Mouse (Mus musculus) liver, embryonic 15.5 days (tissue): ENCODE measurements around the gene Sult1a1. TPM values are rescaled to one million over a fixed set of nuclear protein-coding genes. Genes with fewer than 3 reads are reported as not detected.

Experiments used
- ATAC-seq: fragments of 200-750 bp; cut with Nextera tagmentation; 2 replicates; pipeline ENCODE4 v1.8.0; 2017; ENCODE audit warnings: moderate number of reproducible peaks, mild to moderate bottlenecking, moderate library complexity; ENCODE audit not compliant: insufficient read depth
- H3K27ac ChIP-seq: fragments of 300-500 bp; sonication (generic); replicated peaks from 2 replicates; pipeline ENCODE4 v1.5.1; 2015; ENCODE audit warnings: mild to moderate bottlenecking, inconsistent platforms
- H3K27me3 ChIP-seq: fragments of 300-500 bp; sonication (generic); 2 replicates; pipeline ENCODE4 v1.6.1; 2015; ENCODE audit warnings: mild to moderate bottlenecking, inconsistent platforms
- H3K36me3 ChIP-seq: fragments of 300-500 bp; sonication (generic); replicated peaks from 2 replicates; pipeline ENCODE4 v1.6.1; 2015; ENCODE audit warnings: moderate library complexity, mild to moderate bottlenecking, inconsistent platforms
- H3K4me1 ChIP-seq: fragments of 300-500 bp; sonication (generic); replicated peaks from 2 replicates; pipeline ENCODE4 v1.6.1; 2015; ENCODE audit warnings: inconsistent platforms
- H3K4me2 ChIP-seq: fragments of 300-500 bp; sonication (generic); 2 replicates; pipeline ENCODE4 v1.6.1; 2015; ENCODE audit warnings: moderate library complexity, mild to moderate bottlenecking, inconsistent platforms
- H3K4me3 ChIP-seq: fragments of 300-500 bp; sonication (generic); replicated peaks from 2 replicates; pipeline ENCODE4 v1.5.1; 2015; ENCODE audit warnings: mild to moderate bottlenecking, inconsistent platforms
- H3K9ac ChIP-seq: fragments of 300-500 bp; sonication (generic); 2 replicates; pipeline ENCODE4 v1.6.1; 2015; ENCODE audit warnings: moderate library complexity, mild to moderate bottlenecking, inconsistent platforms
- H3K9me3 ChIP-seq: fragments of 300-500 bp; sonication (generic); replicated peaks from 2 replicates; pipeline ENCODE4 v1.6.1; 2016; ENCODE audit warnings: inconsistent platforms
- WGBS: fragments of 180-500 bp; shearing (Covaris S2); methylation state at CpG from one replicate; pipeline ENCODE4 v1.1.7; 2015; ENCODE audit warnings: mixed read lengths; ENCODE audit not compliant: insufficient replicate concordance; 5-methylcytosine and 5-hydroxymethylcytosine counted together
- polyA plus RNA-seq: library from polyadenylated mRNA; unstranded; fragments of >200 nt; fragmentation: Nextera tagmentation; extraction: Ambion mirVana; gene quantifications from 2 replicates; pipeline ENCODE4 v1.2.1, GENCODE M21; 2015

Sult1a1 gene
- polyA plus RNA-seq, 1 experiment from 2014 or later = 37.8 TPM

DNA sequence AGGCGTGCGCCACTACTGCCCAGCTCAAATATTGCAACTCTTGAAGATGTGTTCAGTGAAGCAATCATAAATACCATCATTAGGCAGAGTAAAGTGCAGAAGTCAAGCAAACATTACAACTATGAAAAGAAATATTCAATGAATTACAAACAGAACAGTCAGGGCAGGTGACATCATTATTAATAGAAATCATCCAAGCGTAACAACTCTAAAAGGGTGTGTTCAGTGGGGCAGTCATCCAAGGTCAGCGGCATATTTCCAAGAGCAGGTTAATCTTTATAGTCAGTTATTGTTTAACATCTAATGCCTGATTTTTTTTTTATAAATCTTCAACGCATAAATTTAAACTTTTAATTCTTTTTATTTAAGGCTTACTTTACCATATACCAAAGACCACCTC is 5.0 kb upstream of the Sult1a1 start:
- Histone ChIP-seq H3K9ac (no peak overlapping the region), H3K4me3 (no peak overlapping the region), H3K4me1 (peaks cover 22% of the 10 kb centered on the region), H3K27me3 (no peaks in the 10 kb centered on the region), H3K9me3 (no peaks in the 10 kb centered on the region), H3K36me3 (peaks cover 7% of the 10 kb centered on the region; the same call in 1 of the 2 replicates), H3K4me2 (no peak overlapping the region), H3K27ac (no peak overlapping the region)
- ATAC-seq = no peak
- WGBS = 88% methylated on average over 5 of the region's 5 CpGs

DNA sequence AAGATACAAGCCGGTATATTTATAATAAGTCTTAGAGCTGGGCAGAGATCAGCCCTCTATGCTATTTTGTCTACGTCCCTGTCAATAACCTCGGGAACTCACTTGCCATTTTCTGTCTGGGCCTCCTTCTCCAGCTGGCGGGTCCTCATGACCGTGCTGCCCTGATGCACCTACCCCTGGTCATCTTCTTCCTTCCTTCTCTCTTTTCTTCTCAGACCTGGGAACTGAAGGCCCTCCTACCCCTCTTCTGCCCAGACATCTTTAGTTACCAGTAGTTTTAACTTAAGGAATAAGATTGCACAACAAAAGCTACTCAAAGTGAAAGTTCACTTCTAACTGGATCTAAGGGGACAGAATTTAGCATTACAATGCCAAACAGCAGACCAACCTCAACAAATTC is 3.5 kb upstream of the Sult1a1 start:
- H3K4me2 ChIP-seq = no peak overlapping the region
- 0 out of 2 replicates have a peak overlapping the region, but pooled peaks have one; percentile 48 for H3K27ac ChIP-seq
- H3K9ac ChIP-seq = no peak overlapping the region
- WGBS = 78% methylated on average over 5 of the region's 5 CpGs
- no peak for ATAC-seq
- H3K4me1 ChIP-seq = peaks cover 35% of the 10 kb centered on the region
- H3K36me3 ChIP-seq = peaks cover 13% of the 10 kb centered on the region
- no peaks in the 10 kb centered on the region for H3K9me3 ChIP-seq
- H3K4me3 ChIP-seq = no peak overlapping the region
- H3K27me3 ChIP-seq = no peaks in the 10 kb centered on the region

DNA sequence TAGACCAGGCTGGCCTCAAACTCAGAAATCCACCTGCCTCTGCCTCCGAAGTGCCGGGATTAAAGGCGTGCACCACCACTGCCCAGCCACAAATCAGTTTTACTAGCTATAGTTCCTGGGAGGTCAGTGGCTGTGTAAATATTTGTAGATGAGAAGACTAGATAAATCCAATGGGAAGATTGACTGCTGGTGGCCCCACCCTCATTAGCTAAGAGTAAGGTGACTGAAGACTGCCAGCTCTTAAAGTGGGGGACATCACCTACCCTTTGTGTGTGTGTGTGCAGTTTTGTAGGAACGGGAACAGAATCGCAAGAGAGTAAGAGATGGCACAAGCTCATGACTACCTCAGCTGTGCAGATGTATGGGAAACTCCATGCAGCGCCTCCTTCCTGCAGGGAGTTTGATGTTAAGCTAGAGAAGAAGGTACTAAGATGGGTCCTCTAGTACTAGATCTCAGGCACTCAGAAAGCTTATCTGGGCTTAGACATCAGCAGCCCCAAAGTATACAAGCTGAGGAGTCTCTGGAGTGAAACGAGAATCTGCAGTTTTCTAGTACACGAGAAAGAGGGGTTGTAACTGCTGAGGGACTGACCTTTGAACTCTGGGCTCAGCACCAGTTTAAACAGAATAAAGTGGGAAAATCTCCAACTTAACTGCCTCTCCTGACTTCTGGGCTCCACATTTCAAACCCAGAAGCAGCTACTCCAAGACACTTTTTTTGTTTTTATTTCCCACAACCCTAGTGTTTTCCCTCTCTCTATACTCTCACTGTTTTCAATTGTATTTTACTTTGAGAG is 2.5 kb upstream of the Sult1a1 start:
- no peaks in the 10 kb centered on the region for H3K27me3 ChIP-seq
- H3K27ac ChIP-seq = peak overlapping the region; percentile 65
- H3K9me3 ChIP-seq = no peaks in the 10 kb centered on the region
- H3K4me1 ChIP-seq = peaks cover 27% of the 10 kb centered on the region
- H3K9ac ChIP-seq = no peak overlapping the region
- H3K4me2 ChIP-seq = no peak overlapping the region; the same call in 1 of the 2 replicates
- 70% methylated on average over 8 of the region's 8 CpGs for WGBS
- ATAC-seq = peak; percentile 49; the same call in 1 of the 2 replicates
- H3K36me3 ChIP-seq = peaks cover 15% of the 10 kb centered on the region
- no peak overlapping the region for H3K4me3 ChIP-seq

DNA sequence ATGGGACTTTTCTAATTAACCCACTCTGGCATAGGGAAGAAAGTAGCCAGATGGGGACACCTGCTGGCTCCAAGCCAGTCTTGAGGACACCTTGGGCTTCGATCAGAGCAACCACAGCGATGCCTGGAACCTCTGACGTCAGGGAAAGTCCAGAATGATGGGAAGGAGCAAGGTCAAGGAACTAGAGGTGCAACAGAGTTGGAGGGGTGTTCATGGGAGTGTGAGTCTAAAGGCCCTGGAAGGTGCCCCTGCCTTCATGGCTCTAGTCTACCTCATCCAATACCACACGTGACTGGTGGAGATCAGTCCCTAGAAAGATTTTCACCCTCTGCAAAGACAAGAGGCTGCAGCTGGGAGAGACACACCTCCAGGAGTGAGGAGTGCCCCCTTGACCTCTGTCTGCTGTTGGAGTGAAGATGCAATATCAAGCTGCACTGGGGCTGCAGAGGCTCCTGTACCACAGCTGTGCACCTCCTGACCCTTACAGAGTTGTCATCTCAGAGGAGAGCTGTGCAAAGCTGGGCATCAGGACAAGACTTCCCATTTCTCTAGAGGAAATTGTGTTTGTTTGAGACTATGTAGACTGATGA is 494 bp upstream of the Sult1a1 start:
- Histone ChIP-seq H3K4me2 (no peak overlapping the region), H3K4me1 (peaks cover 27% of the 10 kb centered on the region), H3K9me3 (no peaks in the 10 kb centered on the region), H3K27ac (peak overlapping the region; percentile 45; the same call in 1 of the 2 replicates), H3K36me3 (peaks cover 33% of the 10 kb centered on the region), H3K27me3 (no peaks in the 10 kb centered on the region), H3K4me3 (no peak overlapping the region), H3K9ac (no peak overlapping the region)
- ATAC-seq = no peak
- WGBS = 65% methylated on average over 4 of the region's 4 CpGs

DNA sequence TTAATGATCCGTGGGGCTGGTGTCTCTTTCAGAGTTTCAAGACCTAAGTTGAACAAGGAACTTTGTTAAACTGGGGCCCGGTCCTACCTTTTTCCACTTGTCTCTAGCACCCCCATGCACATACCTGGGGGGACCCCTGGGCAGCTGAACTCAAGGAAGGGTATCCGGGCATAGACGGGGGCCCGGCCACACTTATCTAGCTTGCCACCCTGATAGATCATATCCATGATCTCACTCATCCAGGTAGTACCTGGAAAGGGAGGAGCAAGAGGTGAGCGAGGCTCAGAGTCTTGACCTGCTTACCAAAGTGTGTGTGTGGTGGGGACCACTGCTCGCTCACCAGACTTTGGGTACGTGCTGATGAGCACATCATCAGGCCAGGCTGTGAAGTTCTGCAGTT is 1.1 kb downstream of the Sult1a1 start:
- Histone ChIP-seq H3K9me3 (no peaks in the 10 kb centered on the region), H3K9ac (no peak overlapping the region), H3K27me3 (no peaks in the 10 kb centered on the region), H3K4me3 (peak overlapping the region; percentile 28; the same call in 1 of the 2 replicates), H3K27ac (no peak overlapping the region), H3K4me2 (peak overlapping the region; percentile 44; the same call in 1 of the 2 replicates), H3K36me3 (peaks cover 47% of the 10 kb centered on the region), H3K4me1 (peaks cover 27% of the 10 kb centered on the region)
- 78% methylated on average over 8 of the region's 8 CpGs for WGBS
- ATAC-seq = no peak

DNA sequence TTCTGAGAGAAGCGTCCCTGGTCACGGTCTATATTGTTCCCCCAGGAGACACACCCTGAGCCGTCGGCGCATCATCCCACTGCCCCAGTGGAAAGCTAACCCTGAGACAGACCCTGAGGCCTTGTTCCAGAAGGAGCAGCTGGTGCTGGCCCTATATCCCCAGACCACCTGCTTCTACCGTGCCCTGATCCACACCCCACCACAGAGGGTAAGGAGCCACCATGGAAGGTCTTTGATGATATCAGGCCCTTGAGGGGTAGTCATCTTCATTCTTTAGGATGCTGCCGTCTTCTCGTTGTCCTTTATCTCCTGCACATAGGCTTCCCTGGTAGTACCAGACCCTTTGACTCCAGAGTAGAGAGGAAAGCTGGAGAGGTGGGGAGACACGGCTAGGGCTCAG is 4.1 kb downstream of the Sult1a1 start:
- no peaks in the 10 kb centered on the region for H3K9me3 ChIP-seq
- peaks cover 50% of the 10 kb centered on the region for H3K36me3 ChIP-seq
- WGBS = 87% methylated on average over 9 of the region's 9 CpGs
- no peak overlapping the region for H3K4me2 ChIP-seq
- H3K27ac ChIP-seq = no peak overlapping the region
- no peak overlapping the region for H3K9ac ChIP-seq
- H3K4me1 ChIP-seq = peaks cover 26% of the 10 kb centered on the region
- no peaks in the 10 kb centered on the region for H3K27me3 ChIP-seq
- H3K4me3 ChIP-seq = no peak overlapping the region
- no peak for ATAC-seq

DNA sequence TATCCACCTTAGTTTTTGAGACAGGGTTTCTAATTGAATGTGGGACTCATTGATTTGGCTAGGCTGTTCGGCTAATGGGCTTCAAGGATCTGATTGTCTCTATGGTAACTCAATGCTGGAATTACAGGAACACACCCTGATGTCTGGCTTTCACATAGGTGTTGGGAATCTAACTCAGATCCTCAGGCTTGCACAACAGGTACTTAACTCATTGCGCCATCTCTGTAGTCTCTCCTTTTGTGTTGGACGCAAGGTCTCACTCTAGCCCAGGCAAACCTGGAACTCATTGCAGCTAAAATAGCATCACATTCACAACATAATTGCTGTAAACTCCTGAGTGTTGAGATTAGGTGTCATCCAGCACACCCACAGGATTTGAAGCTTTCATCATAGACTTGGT is 6.1 kb downstream of the Sult1a1 start:
- H3K36me3 ChIP-seq = peaks cover 61% of the 10 kb centered on the region
- no peaks in the 10 kb centered on the region for H3K27me3 ChIP-seq
- H3K27ac ChIP-seq = no peak overlapping the region
- no peak overlapping the region for H3K4me2 ChIP-seq
- peaks cover 8% of the 10 kb centered on the region for H3K4me1 ChIP-seq
- H3K9me3 ChIP-seq = no peaks in the 10 kb centered on the region
- no peak for ATAC-seq
- no peak overlapping the region for H3K9ac ChIP-seq
- 79% methylated on average over 3 of the region's 3 CpGs for WGBS
- H3K4me3 ChIP-seq = no peak overlapping the region

DNA sequence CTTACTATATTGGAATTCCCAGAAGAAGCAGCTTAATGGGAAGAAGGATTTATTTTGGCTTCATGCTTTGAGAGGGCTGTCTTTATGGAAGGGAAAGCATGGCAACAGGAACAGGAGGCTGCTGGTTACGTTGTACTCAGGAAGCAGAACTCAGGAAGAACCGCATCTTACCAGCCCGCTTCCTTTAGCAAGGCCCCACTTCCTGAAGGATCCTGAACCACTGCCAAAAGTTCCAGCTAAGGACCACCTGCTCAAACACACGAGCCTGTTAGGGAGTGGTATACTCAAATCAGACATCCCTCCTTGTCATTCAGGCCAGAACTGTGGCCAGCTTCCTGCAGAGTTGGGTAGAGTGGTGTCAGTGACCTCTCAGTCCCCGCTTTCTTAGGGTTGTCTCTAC is 7.8 kb downstream of the Sult1a1 start:
- Histone ChIP-seq H3K9ac (no peak overlapping the region), H3K4me3 (no peak overlapping the region), H3K36me3 (peaks cover 73% of the 10 kb centered on the region), H3K27ac (peak overlapping the region; percentile 19; the same call in 1 of the 2 replicates), H3K9me3 (no peaks in the 10 kb centered on the region), H3K27me3 (no peaks in the 10 kb centered on the region), H3K4me1 (peaks cover 16% of the 10 kb centered on the region), H3K4me2 (no peak overlapping the region)
- WGBS = 63% methylated on average over 5 of the region's 5 CpGs
- ATAC-seq = no peak

DNA sequence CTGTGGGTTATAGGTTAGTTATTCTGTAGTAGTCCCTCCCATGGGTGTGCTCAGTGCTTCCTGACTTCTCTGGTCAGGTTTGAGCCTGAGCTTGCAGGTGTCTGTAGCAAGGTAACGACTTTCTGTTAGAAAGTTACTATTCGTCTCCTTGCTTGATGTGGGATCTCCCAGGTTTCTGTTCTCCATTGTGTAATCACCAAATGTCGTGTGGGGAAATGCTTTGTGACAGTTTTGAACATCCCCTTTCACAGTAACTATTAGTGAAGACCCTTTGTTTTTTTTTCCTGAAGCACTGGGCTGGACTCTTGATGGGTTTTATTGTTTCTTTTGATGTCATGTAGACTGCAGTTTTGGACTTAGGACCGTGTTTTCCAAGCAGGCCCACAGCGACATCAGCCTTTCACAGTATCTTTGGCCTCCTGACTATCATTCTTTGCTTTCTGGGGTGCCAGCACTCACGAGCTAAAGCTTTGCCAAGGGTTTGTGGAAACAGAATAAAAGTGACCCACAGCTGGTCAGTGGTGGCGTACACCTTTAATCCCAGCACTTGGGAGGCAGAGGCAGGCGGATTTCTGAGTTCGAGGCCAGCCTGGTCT is 8.6 kb downstream of the Sult1a1 start:
- no peak overlapping the region for H3K9ac ChIP-seq
- peaks cover 16% of the 10 kb centered on the region for H3K4me1 ChIP-seq
- H3K27ac ChIP-seq = peak overlapping the region; percentile 19; the same call in 1 of the 2 replicates
- no peaks in the 10 kb centered on the region for H3K27me3 ChIP-seq
- H3K36me3 ChIP-seq = peaks cover 73% of the 10 kb centered on the region
- no peak overlapping the region for H3K4me2 ChIP-seq
- 67% methylated on average over 9 of the region's 9 CpGs for WGBS
- no peak for ATAC-seq
- no peaks in the 10 kb centered on the region for H3K9me3 ChIP-seq
- no peak overlapping the region for H3K4me3 ChIP-seq

DNA sequence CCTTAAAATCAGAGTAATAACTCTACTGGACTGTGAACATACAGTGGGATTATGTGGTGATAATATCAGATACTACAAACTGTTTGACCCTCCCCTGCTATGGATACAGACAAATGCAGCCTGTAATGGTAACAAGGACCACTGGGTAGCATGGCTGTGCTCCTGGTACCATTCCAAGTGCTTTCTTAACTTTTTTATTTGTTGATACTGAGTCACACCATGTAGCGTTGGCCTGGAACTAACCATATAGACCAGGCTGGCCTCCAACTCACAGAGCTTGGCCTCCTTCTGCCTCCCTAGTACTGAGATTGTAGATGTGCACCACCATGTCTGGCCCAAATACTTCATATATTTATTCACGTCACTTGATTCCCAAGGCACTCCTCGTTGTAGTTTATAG is 11.0 kb downstream of the Sult1a1 start:
- Histone ChIP-seq H3K4me1 (peaks cover 16% of the 10 kb centered on the region), H3K36me3 (peaks cover 58% of the 10 kb centered on the region), H3K27me3 (no peaks in the 10 kb centered on the region), H3K4me3 (no peak overlapping the region), H3K9ac (no peak overlapping the region), H3K27ac (no peak overlapping the region), H3K9me3 (no peaks in the 10 kb centered on the region), H3K4me2 (no peak overlapping the region)
- 83% methylated on average over 3 of the region's 3 CpGs for WGBS
- no peak for ATAC-seq

DNA sequence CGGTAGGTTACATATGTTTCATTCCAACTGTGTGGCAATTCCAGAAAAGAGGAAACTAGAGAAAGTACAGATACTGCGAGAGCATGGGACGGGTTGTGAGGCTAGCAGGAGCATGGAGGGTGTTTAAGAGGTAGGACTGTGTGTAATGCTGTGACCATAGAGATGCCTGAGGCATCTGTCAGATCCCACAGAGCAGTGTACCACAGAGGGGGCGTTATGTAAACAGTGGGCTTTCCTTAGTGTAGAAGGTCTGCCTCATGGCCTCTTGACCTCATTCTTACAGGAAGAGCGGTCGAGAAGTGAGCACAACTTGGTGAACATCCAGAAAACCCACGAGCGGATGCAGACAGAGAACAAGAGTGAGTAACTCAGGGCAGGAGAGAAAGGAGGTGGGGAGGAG is 12.6 kb downstream of the Sult1a1 start:
- Histone ChIP-seq H3K4me1 (peaks cover 16% of the 10 kb centered on the region), H3K4me2 (no peak overlapping the region), H3K27me3 (no peaks in the 10 kb centered on the region), H3K9ac (no peak overlapping the region), H3K36me3 (peaks cover 54% of the 10 kb centered on the region), H3K9me3 (no peaks in the 10 kb centered on the region), H3K27ac (no peak overlapping the region), H3K4me3 (no peak overlapping the region)
- ATAC-seq = no peak
- 66% methylated on average over 8 of the region's 8 CpGs for WGBS
